ENCODE assay signal across 25 mouse cellular contexts in the genomic region with DNA sequence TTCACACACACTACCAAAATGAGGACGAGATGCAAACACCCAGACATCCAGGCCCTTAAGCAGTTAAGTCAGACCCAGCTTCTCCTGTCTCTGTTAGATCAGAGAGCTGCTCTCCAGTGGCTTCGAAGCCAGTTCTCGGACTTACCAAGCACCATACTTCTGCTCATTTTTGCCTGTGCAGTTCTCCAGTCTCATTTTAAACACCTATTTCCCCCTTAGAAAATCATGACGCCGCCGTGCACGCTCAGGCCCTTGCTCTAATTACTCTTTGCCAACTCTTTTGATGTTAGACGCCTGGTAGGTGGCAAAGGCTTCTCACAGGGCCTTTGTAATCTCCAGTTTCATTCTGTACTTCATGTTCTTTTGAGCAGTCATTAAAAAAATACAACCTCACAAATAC.
DNase-seq lines count a peak whose midpoint lies in the region; ATAC-seq and TF ChIP-seq lines count a peak whose summit lies in the region.
"Had no signal": no experiment of that assay in that cellular context is flagged by ENCODE, and none has a peak within 500 bp of the region (broad histone marks: within the 10 kb centered on the region; RNA-seq: fewer than 3 reads in every experiment).

No protein-coding gene starts in this region.

- H3K4me2 ChIP-seq in hindbrain, embryonic 15.5 days, result no peak overlapping the region
- H3K4me2 ChIP-seq in hindbrain, embryonic 16.5 days (ENCODE audit: low read length), result no peak overlapping the region
- no peak overlapping the region for H3K4me2 ChIP-seq in midbrain, embryonic 15.5 days
- H3K4me2 ChIP-seq: heart, embryonic 13.5 days; liver, embryonic 12.5 days had no signal

- H3K4me3 ChIP-seq in hindbrain, embryonic 15.5 days, result no peak overlapping the region
- no peak overlapping the region for H3K4me3 ChIP-seq in hindbrain, embryonic 16.5 days (ENCODE audit: low read length)
- no peak overlapping the region for H3K4me3 ChIP-seq in midbrain, embryonic 15.5 days
- H3K4me3 ChIP-seq: heart, embryonic 13.5 days; hindbrain, embryonic 10.5 days; left cerebral cortex, adult 2 months; liver, embryonic 12.5 days had no signal

- no peaks in the 10 kb centered on the region for H3K9me3 ChIP-seq in hindbrain, embryonic 15.5 days
- H3K9me3 ChIP-seq in hindbrain, embryonic 16.5 days (ENCODE audit: control insufficient read depth, low read length), result no peaks in the 10 kb centered on the region
- no peaks in the 10 kb centered on the region for H3K9me3 ChIP-seq in midbrain, embryonic 15.5 days
- H3K9me3 ChIP-seq: heart, embryonic 13.5 days; hindbrain, embryonic 10.5 days; liver, embryonic 12.5 days had no signal

- ATAC-seq in hindbrain, embryonic 15.5 days (ENCODE audit: low FRiP score, low read depth), result no peak
- ATAC-seq in hindbrain, embryonic 16.5 days, result no peak
- no peak for ATAC-seq in midbrain, embryonic 15.5 days (replicated peaks)
- ATAC-seq: hindbrain, postnatal 0 days; intestine, postnatal 0 days; liver, embryonic 12.5 days; liver, postnatal 0 days had no signal

- peak; percentile 27 for DNase-seq in brain, adult 2 months (ENCODE audit: low read depth, low spot score)
- DNase-seq in brain, embryonic 14.5 days (ENCODE audit: low read depth), result peak; percentile 51
- no peak for DNase-seq in urinary bladder, postnatal 10 days (ENCODE audit: low spot score)
- DNase-seq in ovary, postnatal 14 days (ENCODE audit: low spot score), result no peak
- DNase-seq: adrenal gland, postnatal 25 days; B cell, adult 2 months; cerebellum, adult 8-10 months; cerebellum, postnatal 36 days; heart, postnatal 14 days; kidney, adult 9 months; kidney, postnatal 10 days; liver, postnatal 0 days; lung, postnatal 36 days; spleen, adult 18-20 months; thymus, adult 2 months; thymus, postnatal 36 days had no signal

- 0 out of 2 replicates have a peak, but pooled peaks cover 4% of the 10 kb centered on the region for H3K4me1 ChIP-seq in hindbrain, embryonic 15.5 days (replicated peaks)
- H3K4me1 ChIP-seq in hindbrain, embryonic 16.5 days (ENCODE audit: control insufficient read depth, insufficient read depth, low read depth, low read length), result no peaks in the 10 kb centered on the region; the same call in 1 of the 2 replicates
- H3K4me1 ChIP-seq in midbrain, embryonic 15.5 days, result 0 out of 2 replicates have a peak, but pooled peaks cover 5% of the 10 kb centered on the region
- H3K4me1 ChIP-seq: heart, embryonic 13.5 days; liver, embryonic 12.5 days had no signal

- H3K36me3 ChIP-seq in hindbrain, embryonic 15.5 days, result no peaks in the 10 kb centered on the region
- H3K36me3 ChIP-seq in hindbrain, embryonic 16.5 days (ENCODE audit: control insufficient read depth, insufficient read depth, low read length), result no peaks in the 10 kb centered on the region
- H3K36me3 ChIP-seq in midbrain, embryonic 15.5 days (replicated peaks), result no peaks in the 10 kb centered on the region
- H3K36me3 ChIP-seq: heart, embryonic 13.5 days; hindbrain, embryonic 10.5 days; liver, embryonic 12.5 days had no signal

- H3K9ac ChIP-seq in hindbrain, embryonic 15.5 days, result no peak overlapping the region
- no peak overlapping the region for H3K9ac ChIP-seq in hindbrain, embryonic 16.5 days (ENCODE audit: low read depth, low read length)
- no peak overlapping the region for H3K9ac ChIP-seq in midbrain, embryonic 15.5 days
- H3K9ac ChIP-seq: heart, embryonic 13.5 days; liver, embryonic 12.5 days; liver, postnatal 0 days had no signal

- no peaks in the 10 kb centered on the region for H3K27me3 ChIP-seq in hindbrain, embryonic 15.5 days
- no peaks in the 10 kb centered on the region for H3K27me3 ChIP-seq in hindbrain, embryonic 16.5 days (replicated peaks; ENCODE audit: control insufficient read depth, insufficient read depth, low read length)
- H3K27me3 ChIP-seq in midbrain, embryonic 15.5 days (replicated peaks), result no peaks in the 10 kb centered on the region

- WGBS in hindbrain, embryonic 15.5 days, result 70% methylated on average over 8 of the region's 8 CpGs
- 77% methylated on average over 8 of the region's 8 CpGs for WGBS in hindbrain, embryonic 16.5 days
- 49% methylated on average over 8 of the region's 8 CpGs for WGBS in midbrain, embryonic 15.5 days

- TF ChIP-seq POLR2A in brain, embryonic 14.5 days (IDR thresholded peaks at IDR 0.05; ENCODE audit: borderline replicate concordance, extremely low read depth, insufficient read depth, insufficient read length, poor library complexity, severe bottlenecking), result no peak

- no peak for TF ChIP-seq CTCF in brain, embryonic 14.5 days (IDR thresholded peaks at IDR 0.05; ENCODE audit: borderline replicate concordance, extremely low read depth, insufficient read depth, insufficient read length)

- peak overlapping the region; percentile 13; the same call in 1 of the 2 replicates for H3K27ac ChIP-seq in hindbrain, embryonic 15.5 days (replicated peaks)
- H3K27ac ChIP-seq in hindbrain, embryonic 16.5 days (ENCODE audit: low read depth, low read length), result no peak overlapping the region
- peak overlapping the region; percentile 42 for H3K27ac ChIP-seq in midbrain, embryonic 15.5 days
- H3K27ac ChIP-seq: heart, embryonic 13.5 days; hindbrain, embryonic 10.5 days; hindbrain, postnatal 0 days; left cerebral cortex, adult 2 months; liver, embryonic 12.5 days had no signal

Comparison
In these comparisons a context has a peak if more than half of its experiments do, and no peak if none do; other contexts are left out.
1. DNase-seq: peak in brain, adult 2 months (single experiment) and brain, embryonic 14.5 days (single experiment); none in urinary bladder, postnatal 10 days (single experiment) and ovary, postnatal 14 days (single experiment).